Mouse (Mus musculus) thymus, postnatal 10 days (tissue): Measurements from ENCODE around the gene Gm20388.

ENCODE experiments used
- DNase-seq, 2 experiments: peaks; one replicate each; pipeline ENCODE4 v3.0.0; 2021; ENCODE audit warnings: low spot score in 2 of 2

The Gm20388 gene

DNA sequence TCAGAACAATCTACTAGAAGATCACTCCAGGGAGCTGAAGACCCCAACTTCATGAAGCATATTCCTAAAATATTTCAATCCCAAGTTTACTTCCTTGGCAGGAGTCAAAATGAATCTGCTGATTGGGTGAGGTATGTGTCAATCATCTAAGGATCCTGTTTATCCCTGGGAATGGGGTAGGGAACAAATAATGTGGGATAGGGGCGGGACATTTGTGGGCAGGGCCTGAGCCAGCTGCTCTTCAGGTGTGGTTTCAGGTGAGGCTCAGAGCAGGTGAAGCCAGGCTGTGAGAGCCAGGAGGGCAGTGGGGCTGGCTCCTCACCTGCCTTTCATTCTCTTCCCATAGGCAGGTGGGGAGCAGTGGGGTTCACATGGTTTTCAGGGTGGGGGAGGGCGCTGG is 2816.1 kb downstream of the Gm20388 start:
- no peak for DNase-seq

DNA sequence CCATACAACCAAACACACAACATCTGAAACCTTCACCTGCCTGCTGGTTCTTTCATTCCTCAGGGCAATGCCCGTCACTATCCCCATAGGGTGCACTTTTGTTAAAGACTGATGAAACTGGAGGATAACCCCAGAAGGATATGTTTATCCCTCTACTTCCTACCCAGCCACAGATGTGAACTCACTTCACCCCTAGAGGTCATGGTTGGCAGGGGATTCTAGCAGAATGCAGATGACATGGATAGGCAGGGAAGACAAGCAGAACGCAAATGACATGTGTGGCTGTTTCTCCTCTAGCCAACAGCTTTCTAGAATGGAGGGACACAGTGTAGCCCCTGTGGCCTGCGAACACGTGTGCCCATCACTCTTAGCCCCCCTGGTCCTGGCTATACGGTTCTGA is 2816.8 kb downstream of the Gm20388 start:
- DNase-seq: peak in 1 of 2 experiments; percentile 49

DNA sequence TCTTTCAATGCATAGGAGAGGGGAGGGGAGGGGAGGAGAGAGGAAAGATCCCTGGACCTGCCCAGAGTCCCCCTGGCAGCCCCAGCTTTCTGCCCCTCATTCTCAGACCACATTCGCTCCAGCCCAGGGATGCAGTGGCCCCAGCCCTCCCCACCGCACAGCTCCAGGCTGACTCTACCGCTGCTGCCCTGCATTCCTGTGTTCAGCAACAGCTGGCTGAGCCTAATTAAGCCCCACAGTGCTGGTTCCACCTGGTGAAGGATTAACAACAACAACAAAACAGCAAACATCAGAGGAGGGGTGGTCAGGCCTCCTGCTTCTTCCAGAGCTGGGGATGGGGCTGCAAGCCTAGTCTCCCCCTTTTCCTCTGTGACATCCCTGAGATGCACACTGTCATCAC is 2818.0 kb downstream of the Gm20388 start:
- DNase-seq: no peak

DNA sequence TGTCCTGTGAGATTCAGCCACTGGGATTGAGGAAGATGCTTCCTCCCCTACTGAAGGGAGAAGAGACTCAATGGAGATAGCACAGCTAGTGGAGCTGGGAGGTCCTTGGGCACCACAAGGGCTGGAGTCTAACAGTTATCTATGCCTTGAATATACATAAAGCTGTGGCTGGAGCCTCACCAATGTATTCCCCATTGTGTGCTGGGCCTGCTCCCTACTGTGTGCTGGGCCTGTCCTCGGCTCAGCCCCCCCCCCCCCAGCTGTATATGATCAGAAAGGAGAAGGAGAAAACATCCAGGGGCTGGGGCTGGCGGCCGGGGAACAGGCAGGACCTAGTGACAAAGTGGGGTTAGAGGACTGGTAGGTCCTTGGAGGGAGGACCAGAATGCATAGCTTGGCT is 2824.5 kb downstream of the Gm20388 start:
- DNase-seq: no peak

DNA sequence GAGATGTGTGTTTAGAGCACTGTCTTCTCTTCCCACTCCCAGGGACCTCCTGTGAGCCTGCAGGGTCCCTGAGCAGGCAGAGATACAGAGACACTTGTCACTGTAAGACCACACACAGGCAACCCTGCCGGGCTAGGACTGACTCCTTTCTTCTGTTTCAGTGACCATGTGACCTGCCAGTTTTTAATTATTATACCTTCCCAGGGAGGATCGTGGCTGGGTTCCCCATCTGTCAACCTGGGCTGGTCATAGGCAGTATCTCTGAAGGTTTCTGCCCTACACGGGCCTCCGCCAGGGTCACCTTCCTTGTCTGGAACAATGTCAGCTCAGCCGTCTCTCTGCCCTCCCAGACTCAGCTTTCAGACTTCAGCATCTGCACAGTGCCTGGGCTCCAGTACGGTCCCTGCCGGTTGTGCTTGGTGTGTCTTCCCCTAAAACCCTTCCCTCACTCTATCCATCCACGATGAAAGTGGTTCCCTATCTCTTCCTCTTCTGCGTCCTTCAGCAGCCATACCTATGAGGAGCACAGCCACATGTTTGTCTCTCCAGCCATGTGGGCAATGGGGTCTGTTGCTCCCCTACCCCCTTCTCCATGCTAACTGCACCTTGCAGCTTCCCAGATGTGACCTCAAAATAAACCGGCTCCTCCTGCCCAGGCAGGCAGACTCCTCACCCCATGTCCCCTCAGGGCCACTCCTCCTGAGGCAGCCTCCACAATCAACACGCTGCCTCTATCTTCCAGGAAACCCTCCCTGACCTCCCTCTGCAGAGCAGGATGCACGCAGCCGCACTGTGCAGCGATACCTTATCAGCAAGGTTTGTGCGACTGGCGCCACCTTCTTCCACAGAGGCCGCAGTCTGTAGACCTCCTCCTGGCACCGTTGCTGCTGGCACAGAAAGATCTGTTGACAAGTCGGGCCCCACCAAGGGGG is 2825.2 kb downstream of the Gm20388 start:
- DNase-seq: peak in 1 of 2 experiments; percentile 48

DNA sequence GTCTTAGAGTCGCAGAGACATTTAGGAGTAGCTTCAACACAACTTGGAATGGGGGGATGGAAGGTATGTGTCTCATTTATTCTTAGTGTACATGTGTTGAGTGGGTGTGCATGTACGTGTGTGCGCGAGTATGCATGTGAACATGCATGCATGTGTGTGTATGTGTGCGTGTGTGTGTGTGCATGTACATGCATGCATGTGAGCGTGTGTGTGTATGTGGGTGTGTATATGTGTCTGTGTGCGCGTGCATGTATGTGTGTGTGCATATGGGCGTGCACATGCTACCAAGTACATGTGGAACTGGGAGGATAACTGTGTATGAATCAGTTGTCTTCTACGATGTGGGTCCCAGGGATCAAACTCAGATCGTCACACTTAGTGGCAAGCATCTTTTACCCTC is 2826.0 kb downstream of the Gm20388 start:
- no peak for DNase-seq

DNA sequence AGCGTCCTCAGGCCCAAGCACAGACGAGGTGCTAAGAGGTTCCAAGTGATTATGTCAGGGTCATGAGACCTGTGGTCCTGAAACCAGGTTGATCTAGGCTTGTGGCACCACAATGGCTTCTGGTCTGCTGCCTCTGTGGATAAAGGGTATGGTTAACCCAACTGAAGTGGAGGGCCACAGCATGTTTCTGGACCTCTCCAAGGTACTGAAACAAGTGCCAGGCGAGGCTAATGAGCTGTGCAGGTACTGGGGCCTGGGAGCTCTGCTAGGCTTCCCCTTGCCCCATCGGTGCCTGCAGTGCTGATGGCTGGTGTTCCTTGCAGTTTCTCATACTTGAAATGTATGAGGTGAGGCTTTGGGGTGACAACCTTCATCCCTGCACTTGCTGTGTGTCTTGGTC is 2826.4 kb downstream of the Gm20388 start:
- peak in 1 of 2 experiments; percentile 44 for DNase-seq

DNA sequence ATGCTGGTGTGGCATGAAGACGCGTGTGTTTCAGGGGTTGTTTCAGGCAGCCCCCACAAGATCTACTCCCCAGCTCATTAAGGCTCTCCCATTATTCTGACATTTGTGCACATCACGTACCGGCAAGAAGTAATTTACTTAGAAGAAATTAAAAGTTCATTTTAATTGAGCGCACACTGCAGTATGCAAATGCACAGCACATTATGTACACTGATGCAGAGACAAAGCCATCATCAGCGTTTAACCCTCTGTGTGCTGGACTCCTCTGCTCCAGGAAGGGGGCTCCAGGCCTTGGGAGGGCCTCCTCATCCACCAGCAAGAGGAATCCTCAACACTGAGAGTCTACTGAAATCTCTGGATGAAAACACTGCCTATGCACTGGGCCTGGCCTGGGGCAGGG is 2827.2 kb downstream of the Gm20388 start:
- DNase-seq: no peak

DNA sequence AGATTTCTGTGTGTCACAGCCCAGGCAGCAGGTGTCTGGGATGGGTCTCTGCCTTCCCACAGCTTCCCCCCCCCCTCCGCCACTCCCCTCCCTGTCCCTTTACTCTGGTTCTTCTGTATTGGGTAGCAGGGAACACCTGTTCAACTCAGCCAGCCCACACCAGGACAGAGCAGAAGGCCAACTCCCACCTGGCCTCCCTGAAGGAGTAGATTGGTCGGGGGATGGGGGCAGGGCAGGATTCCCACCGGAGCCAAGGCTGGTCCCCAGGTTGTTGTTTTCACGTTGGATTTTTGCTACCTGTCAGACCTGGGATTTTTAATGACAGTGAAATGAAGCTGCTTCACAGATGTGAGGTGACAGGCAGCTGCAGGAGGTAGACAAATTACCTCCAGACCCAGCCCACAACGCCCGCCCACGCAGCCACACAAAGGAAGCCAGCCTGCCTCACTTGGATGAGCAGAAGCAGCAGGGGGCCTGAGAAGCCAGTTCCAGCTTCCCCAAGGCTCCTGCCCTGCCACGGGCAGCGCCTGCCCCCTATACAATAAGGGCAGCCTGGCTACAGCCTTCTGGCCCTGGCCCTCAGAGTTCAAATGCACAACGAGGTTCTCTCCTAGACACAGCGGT is 2828.6 kb downstream of the Gm20388 start:
- peak; percentile 82 to 84 for DNase-seq

DNA sequence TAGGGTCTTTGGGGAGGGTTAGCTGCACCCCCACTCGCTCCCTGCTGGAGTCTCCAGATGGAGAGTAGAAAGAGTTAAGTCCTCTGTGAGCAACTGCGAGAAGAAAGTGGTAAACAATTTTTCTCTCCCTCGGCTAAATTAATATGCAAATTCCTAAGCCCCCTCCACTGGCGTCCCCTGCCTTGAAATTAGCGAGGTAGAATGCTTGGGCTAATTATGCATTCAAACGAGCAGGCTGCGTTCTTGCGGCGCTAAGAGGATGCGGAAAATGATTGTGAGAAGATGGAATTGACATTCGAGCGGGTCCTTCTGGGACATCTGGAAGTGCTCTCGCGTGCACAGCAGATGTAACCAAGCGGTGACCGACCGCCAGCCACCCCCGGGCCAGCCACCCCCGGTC is 2831.8 kb downstream of the Gm20388 start:
- DNase-seq: no peak

DNA sequence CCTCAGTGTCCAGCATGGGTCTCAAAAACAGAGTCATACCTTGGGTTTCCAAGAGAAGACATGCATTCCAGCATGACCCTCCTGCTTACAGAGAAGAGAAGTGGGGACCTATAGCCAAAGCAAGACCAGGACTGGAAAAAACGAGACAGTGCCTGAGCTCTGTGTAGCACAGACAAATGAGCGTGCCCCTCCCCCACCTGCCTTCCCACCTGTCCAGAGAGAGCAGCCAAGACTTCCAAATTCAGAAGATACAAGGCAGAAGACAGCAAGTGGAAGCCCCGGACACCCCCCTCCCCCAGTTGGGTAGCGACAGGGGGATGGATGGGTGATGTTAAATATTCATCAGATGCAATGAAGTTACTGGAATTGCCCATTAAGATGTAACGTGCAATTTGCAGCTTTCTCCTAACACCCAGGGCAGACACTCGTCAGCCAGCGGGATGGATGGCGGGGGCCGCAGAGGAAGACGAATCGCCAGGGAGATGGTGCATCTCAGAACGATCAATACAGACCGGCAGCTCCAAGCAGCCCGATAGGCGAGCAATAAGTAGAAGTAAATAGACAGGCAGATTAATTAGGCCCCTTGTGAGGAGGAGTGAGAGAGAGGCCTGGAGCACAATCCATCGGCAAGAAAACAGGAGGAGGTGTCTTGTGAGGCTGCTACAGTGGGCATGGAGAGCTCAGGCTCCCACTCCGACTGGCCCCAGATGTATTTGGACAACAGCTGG is 2834.5 kb downstream of the Gm20388 start:
- no peak for DNase-seq

DNA sequence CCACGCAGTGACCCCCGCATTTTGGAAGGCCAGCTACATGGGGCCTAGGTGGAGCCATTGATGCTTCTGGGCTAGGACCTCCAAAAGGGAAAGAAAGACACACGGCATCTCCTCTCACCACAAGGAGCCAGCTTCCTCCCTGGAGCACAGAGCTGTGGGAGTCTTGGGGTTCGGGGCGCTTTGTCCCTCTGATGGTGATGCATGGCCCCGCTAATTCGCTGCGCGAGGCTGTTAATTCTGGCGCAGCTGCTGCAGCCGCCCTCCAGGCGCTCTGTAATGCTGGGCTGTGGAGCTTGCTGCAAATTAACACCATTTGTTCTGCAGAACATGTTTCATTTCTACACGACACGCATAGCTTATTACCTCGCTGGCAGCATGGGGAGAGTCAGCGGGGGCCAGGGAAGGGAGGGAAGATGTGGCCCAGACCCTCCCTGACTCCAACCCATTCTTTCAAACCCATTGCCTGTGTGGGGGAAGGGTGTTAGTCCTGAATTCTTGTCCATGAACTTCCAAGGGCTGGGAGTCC is 2835.2 kb downstream of the Gm20388 start:
- no peak for DNase-seq

DNA sequence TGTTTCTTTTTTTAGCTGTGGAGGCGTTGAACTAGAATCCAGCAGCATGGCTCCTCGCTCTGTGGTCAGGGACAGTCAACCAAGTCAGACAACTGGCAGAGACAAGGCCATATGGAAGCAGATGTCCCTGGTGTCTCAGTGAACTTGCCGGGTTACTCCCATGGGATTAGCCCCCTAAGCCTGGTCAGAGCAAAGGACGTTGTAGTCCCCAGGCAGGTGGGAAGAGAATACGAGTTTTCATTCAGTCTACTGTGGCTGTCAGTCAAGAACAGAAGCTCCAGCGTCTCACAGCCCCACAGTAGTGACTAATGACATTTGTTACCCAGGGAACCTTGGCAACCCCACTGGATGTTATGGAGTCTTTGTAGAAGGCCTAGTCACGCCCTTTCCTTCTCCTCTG is 2835.8 kb downstream of the Gm20388 start:
- no peak for DNase-seq

DNA sequence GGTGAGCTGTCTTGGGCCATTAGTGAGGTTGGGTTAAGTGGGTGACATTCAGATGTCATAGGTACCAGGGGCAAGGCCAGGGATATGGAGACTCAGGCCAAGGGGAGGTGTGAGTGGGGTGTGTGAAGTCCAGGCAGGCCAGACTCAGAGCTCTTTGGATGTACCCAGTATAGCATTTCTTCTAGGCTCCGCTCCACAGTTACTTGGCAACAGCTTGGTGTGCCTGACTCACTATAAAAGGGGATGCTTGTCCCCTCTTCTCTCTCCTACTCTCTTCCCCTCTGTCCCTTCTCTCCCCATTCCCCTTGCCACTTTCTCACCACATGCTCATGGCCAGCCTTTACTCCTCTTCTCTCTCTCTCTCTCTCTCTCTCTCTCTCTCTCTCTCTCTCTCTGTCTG is 2837.2 kb downstream of the Gm20388 start:
- no peak for DNase-seq

DNA sequence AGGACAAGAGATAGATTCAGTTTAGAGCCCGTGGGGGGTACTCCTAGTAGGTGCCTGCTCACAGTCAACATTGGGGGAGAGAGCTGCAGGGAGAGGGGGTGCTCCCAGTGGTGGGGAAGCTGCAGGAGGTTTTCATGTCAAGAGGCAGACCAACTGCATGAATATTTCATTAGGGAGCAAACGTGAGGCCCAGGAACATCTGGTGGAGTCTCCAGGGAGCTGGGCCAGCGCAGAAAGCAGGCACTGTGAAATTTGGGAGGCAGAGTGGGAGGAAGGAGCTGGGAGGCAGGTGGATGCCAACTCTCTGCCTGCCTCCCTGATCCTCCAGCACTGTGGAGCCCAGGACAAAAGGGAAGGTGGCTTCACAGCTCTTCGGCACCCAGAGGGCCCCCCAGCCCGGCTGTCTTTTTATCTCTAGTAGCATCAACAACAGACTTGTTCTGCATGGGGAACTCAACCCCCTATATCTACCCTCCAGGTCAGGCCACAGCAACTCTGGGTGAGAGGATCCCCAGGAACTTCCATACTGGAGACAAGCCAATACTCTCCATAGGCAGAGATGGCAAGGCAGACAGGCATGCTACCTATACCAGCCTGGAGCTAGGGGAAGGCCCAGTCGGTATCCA is 2838.8 kb downstream of the Gm20388 start:
- no peak for DNase-seq

DNA sequence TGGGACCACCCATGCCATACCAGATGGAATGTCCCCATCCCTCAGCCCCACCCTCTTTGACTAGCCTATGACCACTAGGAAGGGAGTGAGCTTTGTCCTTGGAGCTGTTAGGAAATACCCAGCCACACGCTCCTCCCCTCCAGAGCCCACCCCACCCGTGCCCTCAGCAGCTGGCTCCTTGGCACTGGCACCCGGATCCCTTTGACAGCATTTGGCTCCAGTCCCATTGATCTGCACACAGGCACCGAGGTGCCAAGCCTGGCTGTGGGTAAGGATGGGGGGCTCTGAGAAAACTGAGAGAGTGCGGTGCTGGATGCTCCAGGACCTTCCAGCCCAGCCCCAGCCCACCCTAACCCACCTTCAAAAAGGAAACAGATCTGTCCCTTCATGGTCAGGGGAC is 2840.7 kb downstream of the Gm20388 start:
- DNase-seq: no peak

DNA sequence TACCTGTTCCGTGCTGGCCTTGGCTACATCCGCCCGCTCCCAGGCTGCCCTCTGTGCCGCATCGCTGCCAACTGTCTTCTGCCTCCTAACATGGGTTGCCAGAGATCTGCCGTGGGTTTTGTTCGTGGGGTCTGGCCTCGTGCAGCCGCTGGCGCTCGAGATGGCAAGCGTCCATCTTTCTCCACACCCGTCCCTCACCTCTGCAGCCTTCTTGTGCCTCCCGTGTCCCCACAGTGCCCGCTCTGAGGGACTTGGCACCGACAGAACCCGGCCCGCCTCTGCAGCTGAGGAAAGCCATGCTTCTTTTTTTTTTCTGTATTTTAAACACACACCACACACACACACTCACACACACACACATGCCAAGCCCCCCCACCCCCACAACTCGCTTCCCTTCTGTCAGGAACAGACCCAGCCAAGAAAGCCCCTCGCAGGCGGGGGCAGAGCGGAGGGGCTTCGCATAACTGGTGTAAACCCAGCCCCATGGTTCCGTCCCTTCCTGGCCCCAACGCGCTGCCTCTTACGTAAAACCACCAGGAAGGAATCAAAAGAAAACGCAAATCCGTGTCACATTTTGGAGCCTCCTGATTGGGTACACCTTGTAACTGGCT is 2841.6 kb downstream of the Gm20388 start:
- DNase-seq: no peak

DNA sequence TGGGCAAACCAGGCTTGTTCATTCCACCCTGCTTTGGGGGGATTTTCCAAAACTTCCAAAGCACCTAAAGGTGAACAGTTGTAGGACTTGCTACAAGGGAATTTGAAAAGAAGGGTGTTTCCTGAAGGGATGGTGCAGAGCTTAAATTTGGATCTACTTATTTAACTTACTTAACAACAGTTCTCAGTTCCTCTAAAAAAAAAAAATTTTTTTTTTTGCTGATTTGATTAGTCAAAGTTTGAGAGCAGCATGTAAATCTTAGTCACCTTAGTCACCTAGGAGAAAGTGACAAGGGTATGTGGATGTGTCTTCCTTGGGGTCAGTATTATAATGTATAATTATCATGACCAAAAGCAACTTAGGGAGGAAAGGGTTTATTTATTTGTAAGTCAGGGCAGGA is 2848.0 kb downstream of the Gm20388 start:
- DNase-seq: no peak

DNA sequence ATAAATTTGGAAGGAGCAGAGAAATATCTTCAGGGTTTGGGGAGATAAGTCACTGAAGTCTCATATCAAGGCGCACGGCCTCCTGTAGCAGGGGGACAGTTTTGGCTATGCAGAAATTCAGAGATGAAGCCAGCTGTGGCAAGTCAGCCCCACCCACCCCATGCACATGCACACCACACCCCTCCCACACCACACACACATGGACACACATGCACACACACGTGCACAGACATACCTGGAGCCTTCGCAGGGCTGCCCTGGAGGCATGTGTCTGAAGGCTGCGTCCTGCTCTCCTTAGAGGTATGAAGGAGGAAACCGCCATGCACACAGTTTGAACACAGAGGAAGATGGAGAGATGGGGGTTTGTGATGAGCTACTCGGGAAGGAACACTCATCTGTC is 2849.5 kb downstream of the Gm20388 start:
- DNase-seq: no peak

DNA sequence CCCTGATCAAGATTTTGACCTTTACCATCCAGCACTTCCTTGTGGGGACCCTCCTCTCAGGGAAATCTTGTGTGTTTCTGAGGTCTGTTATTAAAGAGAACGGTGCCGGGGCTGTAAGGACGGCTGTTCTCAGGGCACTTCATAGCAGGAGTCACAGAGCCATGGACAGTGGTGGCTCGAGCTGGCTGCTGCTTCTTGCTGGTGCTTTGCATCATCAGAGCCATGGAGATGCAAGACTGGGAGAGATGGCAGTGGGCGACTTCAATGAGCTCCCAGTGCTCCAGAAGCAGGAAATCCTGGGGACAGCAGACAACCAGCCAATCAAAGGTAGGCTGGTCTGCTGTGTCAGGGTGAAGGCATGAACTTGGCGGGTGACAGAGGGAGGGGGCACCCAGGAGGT is 2850.5 kb downstream of the Gm20388 start:
- DNase-seq: no peak

DNA sequence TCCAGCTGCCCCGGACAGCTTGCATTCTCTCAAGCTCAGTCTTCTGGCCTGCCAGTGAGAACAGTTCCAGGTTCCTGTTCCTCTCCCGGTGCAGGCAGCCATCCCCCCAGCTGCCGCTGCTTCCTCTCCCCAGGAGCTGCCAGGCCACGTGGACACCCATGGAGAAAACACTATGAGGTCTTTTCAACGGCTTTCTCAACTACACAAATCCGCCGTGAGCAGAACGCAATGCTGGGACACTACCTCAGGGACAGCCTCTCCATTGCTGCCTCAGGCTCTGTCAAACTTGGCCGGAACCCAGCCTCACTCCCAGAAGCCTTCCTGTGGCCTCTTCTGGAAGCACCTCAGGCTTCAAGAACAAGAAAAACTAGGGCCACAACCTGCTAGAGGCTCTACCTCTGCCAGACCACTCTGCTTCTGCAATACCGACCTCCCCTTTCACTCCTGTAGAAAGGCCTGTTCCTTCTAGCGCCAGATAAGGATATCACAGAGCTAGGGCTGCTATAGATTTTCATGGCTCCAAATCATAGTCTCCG is 2852.2 kb downstream of the Gm20388 start:
- DNase-seq: no peak
